8 mouse cellular contexts compared by ENCODE assay signal in genomic region chr7:126474486-126474955, GRCm38 (mm10). TPM values are rescaled to one million over a fixed set of nuclear protein-coding genes. Genes with fewer than 3 reads are reported as not detected.
A peak's percentile ranks its signal among the peaks of the same experiment; 100 is the strongest.
DNase-seq lines count a peak whose midpoint lies in the region; ATAC-seq and TF ChIP-seq lines count a peak whose summit lies in the region.

No protein-coding gene starts in this region.

- H3K27ac ChIP-seq in lung, embryonic 15.5 days = peak overlapping the region; percentile 93
- peak overlapping the region; percentile 96 for H3K27ac ChIP-seq in forebrain, embryonic 16.5 days (ENCODE audit: low read length)
- H3K27ac ChIP-seq in limb, embryonic 13.5 days = peak overlapping the region; percentile 92
- no peak overlapping the region for H3K27ac ChIP-seq in olfactory bulb, adult 2 months (ENCODE audit: insufficient read depth, low read depth, low read length)

- H3K9ac ChIP-seq in lung, embryonic 15.5 days = peak overlapping the region; percentile 85
- peak overlapping the region; percentile 98 for H3K9ac ChIP-seq in forebrain, embryonic 16.5 days (replicated peaks; ENCODE audit: low read depth, low read length)
- peak overlapping the region; percentile 91 for H3K9ac ChIP-seq in limb, embryonic 13.5 days

- no peaks in the 10 kb centered on the region for H3K27me3 ChIP-seq in lung, embryonic 15.5 days
- no peaks in the 10 kb centered on the region for H3K27me3 ChIP-seq in forebrain, embryonic 16.5 days (replicated peaks; ENCODE audit: control insufficient read depth, insufficient read depth, low read length)
- no peaks in the 10 kb centered on the region for H3K27me3 ChIP-seq in limb, embryonic 13.5 days

- TF ChIP-seq POLR2A in olfactory bulb, adult 2 months (IDR thresholded peaks at IDR 0.05; ENCODE audit: insufficient read depth, low read depth, low read length) = no peak

- 2% methylated on average over 26 of the region's 27 CpGs for WGBS in lung, embryonic 15.5 days
- under 1% methylated on average over 27 of the region's 27 CpGs for WGBS in forebrain, embryonic 16.5 days
- WGBS in limb, embryonic 13.5 days = under 1% methylated on average over 23 of the region's 27 CpGs
- 1% methylated on average over 27 of the region's 27 CpGs for WGBS in olfactory bulb, adult 2 months

- H3K9me3 ChIP-seq in lung, embryonic 15.5 days = no peaks in the 10 kb centered on the region
- H3K9me3 ChIP-seq in forebrain, embryonic 16.5 days (ENCODE audit: control insufficient read depth, low read length) = no peaks in the 10 kb centered on the region
- no peaks in the 10 kb centered on the region for H3K9me3 ChIP-seq in limb, embryonic 13.5 days

- TF ChIP-seq CTCF in olfactory bulb, adult 2 months (IDR thresholded peaks at IDR 0.05; ENCODE audit: insufficient read depth, low read depth, low read length) = no peak

- H3K4me1 ChIP-seq in lung, embryonic 15.5 days = peaks cover 20% of the 10 kb centered on the region
- peaks cover 17% of the 10 kb centered on the region for H3K4me1 ChIP-seq in forebrain, embryonic 16.5 days (replicated peaks; ENCODE audit: control insufficient read depth, insufficient read depth, low read length)
- H3K4me1 ChIP-seq in limb, embryonic 13.5 days = peaks cover 22% of the 10 kb centered on the region
- H3K4me1 ChIP-seq in olfactory bulb, adult 2 months (ENCODE audit: control insufficient read depth, insufficient read depth, low read length) = peaks cover 15% of the 10 kb centered on the region

- peaks cover 32% of the 10 kb centered on the region for H3K36me3 ChIP-seq in lung, embryonic 15.5 days
- peaks cover 18% of the 10 kb centered on the region for H3K36me3 ChIP-seq in forebrain, embryonic 16.5 days (ENCODE audit: control insufficient read depth, insufficient read depth)
- peaks cover 35% of the 10 kb centered on the region for H3K36me3 ChIP-seq in limb, embryonic 13.5 days

- peak overlapping the region; percentile 76 for H3K4me3 ChIP-seq in lung, embryonic 15.5 days
- H3K4me3 ChIP-seq in forebrain, embryonic 16.5 days (replicated peaks; ENCODE audit: low read length) = peak overlapping the region; percentile 91
- H3K4me3 ChIP-seq in limb, embryonic 13.5 days = peak overlapping the region; percentile 71
- H3K4me3 ChIP-seq in olfactory bulb, adult 2 months (ENCODE audit: insufficient read depth, low read depth, low read length) = peak overlapping the region; percentile 63

- peak; percentile 37 for DNase-seq in CD4-positive, CD25-positive, alpha-beta regulatory T cell, adult 2 months (ENCODE audit: low read depth, low spot score)
- no peak for DNase-seq in lung, postnatal 25 days (ENCODE audit: low spot score)

- ATAC-seq in CD4-positive, CD25-positive, alpha-beta regulatory T cell, adult 4 months = no peak
- peak; percentile 33 for ATAC-seq in lung, embryonic 15.5 days (ENCODE audit: borderline replicate concordance, extremely low read depth, low FRiP score, low TSS enrichment)
- ATAC-seq in forebrain, embryonic 16.5 days = peak; percentile 45
- peak; percentile 57 for ATAC-seq in limb, embryonic 13.5 days (ENCODE audit: low FRiP score, low read depth)
- no peak for ATAC-seq in monocyte, adult 5-6 weeks (replicated peaks; ENCODE audit: insufficient number of reproducible peaks, low FRiP score, low TSS enrichment, poor library complexity, severe bottlenecking)

- peak overlapping the region; percentile 80 for H3K4me2 ChIP-seq in lung, embryonic 15.5 days
- H3K4me2 ChIP-seq in forebrain, embryonic 16.5 days (ENCODE audit: low read length) = peak overlapping the region; percentile 95
- H3K4me2 ChIP-seq in limb, embryonic 13.5 days (replicated peaks) = peak overlapping the region; percentile 92

RNA-seq across cellular contexts. Expression of gene Sh2b1, which starts 0.7 kb away (rescaled TPM):
- 10 to 100 TPM; 11.5 to 13.1 TPM for polyA plus RNA-seq in CD4-positive, CD25-positive, alpha-beta regulatory T cell, adult 4 months (2017; shearing (Covaris generic))
- 45.6 and 46.8 TPM in 2 replicates for polyA plus RNA-seq in lung, embryonic 15.5 days (2015; fragmentation: Nextera tagmentation; extraction: Ambion mirVana)
- 71.2 and 73.9 TPM in 2 replicates for polyA plus RNA-seq in forebrain, embryonic 16.5 days (2015; fragmentation: Nextera tagmentation; extraction: Ambion mirVana)
- polyA plus RNA-seq in limb, embryonic 13.5 days (2015; fragmentation: Nextera tagmentation; extraction: Ambion mirVana) = 56.6 and 61.4 TPM in 2 replicates
- polyA plus RNA-seq in olfactory bulb, adult 2 months (2012; ENCODE audit: insufficient read depth, insufficient read length, low replicate concordance, missing spikeins) = not detected in 2 replicates
- total RNA-seq in monocyte, adult 5-6 weeks (2017) = 9.4 to 32.9 TPM (median 15.4 TPM) in 3 replicates

RNA-seq across cellular contexts. Expression of gene Atp2a1, which starts 11.6 kb away (rescaled TPM):
- polyA plus RNA-seq in CD4-positive, CD25-positive, alpha-beta regulatory T cell, adult 4 months (2017; shearing (Covaris generic)) = under 1 TPM; 0.18 to 0.38 TPM
- 1.3 and 2.8 TPM in 2 replicates for polyA plus RNA-seq in lung, embryonic 15.5 days (2015; fragmentation: Nextera tagmentation; extraction: Ambion mirVana)
- polyA plus RNA-seq in forebrain, embryonic 16.5 days (2015; fragmentation: Nextera tagmentation; extraction: Ambion mirVana) = 0.30 and 0.51 TPM in 2 replicates
- polyA plus RNA-seq in limb, embryonic 13.5 days (2015; fragmentation: Nextera tagmentation; extraction: Ambion mirVana) = 90.2 and 93.8 TPM in 2 replicates
- polyA plus RNA-seq in olfactory bulb, adult 2 months (2012; ENCODE audit: insufficient read depth, insufficient read length, low replicate concordance, missing spikeins) = not detected in 2 replicates
- 0.10 to 0.58 TPM (median 0.32 TPM) in 3 replicates for total RNA-seq in monocyte, adult 5-6 weeks (2017)

RNA-seq across cellular contexts. Expression of gene Tufm, which starts 12.6 kb away (rescaled TPM):
- 10 to 100 TPM; 79.8 to 89.2 TPM for polyA plus RNA-seq in CD4-positive, CD25-positive, alpha-beta regulatory T cell, adult 4 months (2017; shearing (Covaris generic))
- polyA plus RNA-seq in lung, embryonic 15.5 days (2015; fragmentation: Nextera tagmentation; extraction: Ambion mirVana) = 125 and 127 TPM in 2 replicates
- polyA plus RNA-seq in forebrain, embryonic 16.5 days (2015; fragmentation: Nextera tagmentation; extraction: Ambion mirVana) = 131 and 140 TPM in 2 replicates
- polyA plus RNA-seq in limb, embryonic 13.5 days (2015; fragmentation: Nextera tagmentation; extraction: Ambion mirVana) = 135 and 137 TPM in 2 replicates
- not detected in 2 replicates for polyA plus RNA-seq in olfactory bulb, adult 2 months (2012; ENCODE audit: insufficient read depth, insufficient read length, low replicate concordance, missing spikeins)
- total RNA-seq in monocyte, adult 5-6 weeks (2017) = 18.0 to 32.9 TPM (median 25.4 TPM) in 3 replicates

RNA-seq across cellular contexts. Expression of gene Atxn2l, which starts 28.7 kb away (rescaled TPM):
- 10 to 100 TPM; 15.6 to 17.4 TPM for polyA plus RNA-seq in CD4-positive, CD25-positive, alpha-beta regulatory T cell, adult 4 months (2017; shearing (Covaris generic))
- polyA plus RNA-seq in lung, embryonic 15.5 days (2015; fragmentation: Nextera tagmentation; extraction: Ambion mirVana) = 47.7 and 54.1 TPM in 2 replicates
- 65.4 and 69.9 TPM in 2 replicates for polyA plus RNA-seq in forebrain, embryonic 16.5 days (2015; fragmentation: Nextera tagmentation; extraction: Ambion mirVana)
- polyA plus RNA-seq in limb, embryonic 13.5 days (2015; fragmentation: Nextera tagmentation; extraction: Ambion mirVana) = 49.9 and 51.8 TPM in 2 replicates
- polyA plus RNA-seq in olfactory bulb, adult 2 months (2012; ENCODE audit: insufficient read depth, insufficient read length, low replicate concordance, missing spikeins) = 471 TPM in 1 of 2 replicates, not detected in the other
- total RNA-seq in monocyte, adult 5-6 weeks (2017) = 23.4 to 73.3 TPM (median 30.7 TPM) in 3 replicates

RNA-seq across cellular contexts. Expression of gene Rabep2, which starts 46.0 kb away (rescaled TPM):
- polyA plus RNA-seq in CD4-positive, CD25-positive, alpha-beta regulatory T cell, adult 4 months (2017; shearing (Covaris generic)) = 10 to 100 TPM; 31.9 to 68.2 TPM
- 35.4 and 37.6 TPM in 2 replicates for polyA plus RNA-seq in lung, embryonic 15.5 days (2015; fragmentation: Nextera tagmentation; extraction: Ambion mirVana)
- 24.4 and 26.5 TPM in 2 replicates for polyA plus RNA-seq in forebrain, embryonic 16.5 days (2015; fragmentation: Nextera tagmentation; extraction: Ambion mirVana)
- polyA plus RNA-seq in limb, embryonic 13.5 days (2015; fragmentation: Nextera tagmentation; extraction: Ambion mirVana) = 36.6 and 37.0 TPM in 2 replicates
- polyA plus RNA-seq in olfactory bulb, adult 2 months (2012; ENCODE audit: insufficient read depth, insufficient read length, low replicate concordance, missing spikeins) = not detected in 2 replicates
- total RNA-seq in monocyte, adult 5-6 weeks (2017) = 37.8 to 61.5 TPM (median 58.5 TPM) in 3 replicates

Comparison
In these comparisons a context has a peak if more than half of its experiments do, and no peak if none do; other contexts are left out.
1. ATAC-seq: peak in lung, embryonic 15.5 days (single experiment), forebrain, embryonic 16.5 days (single experiment) and limb, embryonic 13.5 days (single experiment); none in CD4-positive, CD25-positive, alpha-beta regulatory T cell, adult 4 months (single experiment) and monocyte, adult 5-6 weeks (single experiment).
2. RNA of gene Atp2a1, which starts 11.6 kb away (polyA plus RNA-seq): 90.2 to 93.8 TPM in limb, embryonic 13.5 days; 1.3 to 2.8 TPM in lung, embryonic 15.5 days, 0.18 to 0.38 TPM in CD4-positive, CD25-positive, alpha-beta regulatory T cell, adult 4 months, 0.30 to 0.51 TPM in forebrain, embryonic 16.5 days and not detected in olfactory bulb, adult 2 months; every median in the first group is over 10 times any median in the second.
3. Peak in every context shown above with its lines, with median percentiles within 50 percentile points of each other: H3K4me2 ChIP-seq, H3K4me3 ChIP-seq and H3K9ac ChIP-seq.